Mouse (Mus musculus) megakaryocyte progenitor cell, adult 5-6 weeks (primary cell): ENCODE data around the gene Miox. TPM values are rescaled to one million over a fixed set of nuclear protein-coding genes. Genes with fewer than 3 reads are reported as not detected.

ENCODE experiments used
- ATAC-seq: replicated peaks from 2 replicates; pipeline ENCODE4 v1.8.0; 2016; ENCODE audit warnings: mild to moderate bottlenecking, moderate TSS enrichment, inconsistent platforms; ENCODE audit not compliant: poor library complexity
- total RNA-seq, 2 experiments: library from RNA; stranded (forward) in 1 of 2; stranded (reverse) in 1 of 2; fragments of 157-497, 149-512 nt in 1 of 2; fragments of 200-1000 nt in 1 of 2; gene quantifications; 2 replicates each; pipeline versions ENCODE4 v1.2.3 to v1.2.4; 2015 to 2017

Miox gene
- total RNA-seq (2015) (not detected in 2 replicates), total RNA-seq (2017) (not detected in 2 replicates)

- no peak for ATAC-seq
These were observed at the start of gene Miox for GRCm38 (mm10) chr15:89334271-89334670. Gene Miox (plus strand): TSS chr15:89334398.

DNA sequence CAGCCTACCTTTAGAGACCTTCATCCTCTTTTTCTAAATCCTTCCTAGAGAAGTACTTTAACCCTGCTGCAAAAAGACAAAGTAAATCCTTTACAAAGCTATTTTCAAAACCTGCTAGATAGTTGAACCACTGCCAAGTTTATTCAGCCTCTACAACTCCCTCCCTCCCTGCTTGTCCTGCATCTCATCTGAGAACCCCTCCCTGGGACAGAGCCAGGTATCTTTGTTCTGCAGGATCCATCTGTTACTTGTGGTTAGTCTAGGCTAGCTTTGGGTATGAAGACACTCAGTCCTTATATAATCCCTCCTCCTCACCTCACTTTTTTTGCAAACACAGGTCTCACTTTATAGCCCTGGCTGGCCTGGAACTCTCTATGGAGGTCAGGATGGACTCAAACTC, 49.2 kb upstream of the Miox start:
- ATAC-seq: peak; percentile 72

DNA sequence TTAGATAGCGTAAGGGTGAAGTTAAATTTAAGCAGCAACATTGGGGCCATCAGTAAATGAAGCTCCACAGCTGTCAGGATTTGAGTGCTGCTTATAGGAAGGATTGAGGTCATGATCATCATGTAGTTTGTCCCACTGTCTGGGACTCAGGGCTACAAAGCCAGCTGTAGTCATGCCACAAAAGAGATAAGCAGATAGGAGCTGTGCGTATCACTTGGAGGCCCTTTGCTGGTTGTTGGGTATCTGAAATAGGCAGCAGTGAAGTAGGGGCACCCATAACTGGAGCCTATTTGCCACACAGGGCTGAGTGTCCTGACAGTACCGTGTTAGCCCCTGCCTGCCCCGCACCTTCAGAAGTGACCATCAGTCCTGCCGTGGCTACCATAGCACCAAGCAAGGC, 48.7 kb upstream of the Miox start:
- peak; percentile 81 for ATAC-seq

GRCm38 (mm10) chr15:89286114-89286513, 48.1 kb upstream of the Miox start:
- ATAC-seq: peak; percentile 6; the same call in 1 of the 2 replicates

GRCm38 (mm10) chr15:89286582-89286981, 47.6 kb upstream of the Miox start:
- ATAC-seq: no peak

- ATAC-seq: no peak
These were observed 45.9 kb upstream of the Miox start for GRCm38 (mm10) chr15:89288227-89288767.

DNA sequence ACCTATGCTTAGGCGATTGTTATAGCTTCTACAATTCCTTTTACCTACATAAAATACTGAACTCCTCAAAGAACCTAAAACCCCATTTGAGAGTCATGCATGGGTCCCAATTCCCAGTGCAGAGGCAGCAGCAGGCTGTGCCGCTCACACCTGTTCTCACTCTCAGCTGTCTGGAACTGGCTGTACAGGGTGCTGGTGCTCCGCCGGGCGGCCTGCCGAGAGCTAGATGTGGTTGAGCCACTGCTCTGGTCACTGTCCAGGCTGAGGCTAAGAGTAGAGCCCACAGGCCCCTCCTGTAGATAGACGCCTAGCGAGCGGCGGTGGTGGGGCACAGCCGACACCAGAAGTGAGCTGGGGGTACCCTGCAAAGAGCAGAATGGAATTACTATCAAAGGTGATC, 44.7 kb upstream of the Miox start:
- ATAC-seq: no peak

DNA sequence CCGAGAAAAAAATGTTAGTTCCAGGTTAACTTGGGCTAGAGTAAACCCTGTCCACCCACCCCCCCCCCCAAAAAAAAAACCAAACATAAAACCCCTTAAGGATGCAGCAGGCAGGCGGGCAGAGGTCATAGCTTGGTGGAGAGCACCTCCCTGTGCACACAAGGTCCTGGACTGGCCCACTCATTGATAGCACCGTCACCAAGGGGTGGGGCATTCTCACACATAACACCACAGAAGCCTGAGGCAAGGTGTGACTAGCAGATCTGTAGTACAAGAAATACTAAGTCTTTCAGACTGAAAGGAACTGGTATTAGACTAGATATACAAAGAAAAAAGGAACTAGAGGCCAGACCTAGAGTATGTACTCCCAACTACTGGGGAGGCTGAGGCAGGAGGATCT, 42.7 kb upstream of the Miox start:
- peak; percentile 63 for ATAC-seq

DNA sequence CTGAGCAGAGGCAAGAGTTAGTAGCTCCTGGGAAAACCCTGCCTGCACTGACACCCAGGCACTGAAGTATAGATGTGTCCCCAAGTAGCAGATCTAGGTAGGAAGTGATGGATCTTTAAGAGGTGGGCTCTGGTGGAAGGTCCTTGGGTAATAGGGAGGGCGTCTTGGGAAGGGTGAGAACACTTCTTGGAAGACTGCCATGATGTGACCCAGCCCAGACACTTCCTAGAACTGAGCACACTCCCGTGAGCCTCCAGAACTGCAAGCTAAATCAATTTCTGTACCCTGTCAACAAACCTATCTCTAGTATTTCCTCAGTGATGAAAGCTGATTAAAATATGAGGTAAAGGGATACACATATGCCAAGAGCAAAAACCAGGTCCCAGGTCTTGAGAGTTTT, 41.4 kb upstream of the Miox start:
- no peak for ATAC-seq

GRCm38 (mm10) chr15:89293778-89294177, 40.4 kb upstream of the Miox start:
- ATAC-seq: no peak

DNA sequence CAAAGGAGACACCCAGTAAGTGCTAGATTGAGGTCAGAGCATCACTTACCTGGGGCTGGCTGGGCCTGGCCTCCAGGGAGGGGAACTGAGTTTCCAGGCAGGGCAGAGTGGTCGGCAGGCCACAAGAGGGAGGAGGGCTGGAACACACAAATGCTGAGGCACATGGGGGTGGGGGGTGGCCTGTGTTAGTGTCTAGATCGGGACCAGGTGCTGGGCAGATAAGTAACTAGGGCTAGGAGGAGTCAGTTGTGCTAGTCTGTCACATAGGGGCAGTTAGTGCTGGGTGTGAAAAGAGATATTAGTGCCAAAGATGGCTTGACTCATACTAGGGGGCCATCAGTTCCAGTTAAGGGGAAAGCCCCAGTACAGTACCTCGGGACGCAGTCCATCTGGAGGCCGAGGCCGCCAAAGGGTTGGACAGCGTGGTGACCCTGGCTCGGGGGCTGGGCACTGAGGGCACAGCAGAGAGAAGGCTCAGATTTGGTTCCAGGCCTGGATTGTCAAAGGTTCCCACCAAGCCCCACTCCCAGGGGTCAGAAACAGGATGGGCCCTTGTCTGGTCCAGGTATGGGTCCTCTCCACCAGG, 38.5 kb upstream of the Miox start:
- peak; percentile 62 for ATAC-seq

- ATAC-seq: no peak
These were observed 37.7 kb upstream of the Miox start for GRCm38 (mm10) chr15:89296465-89296864.

DNA sequence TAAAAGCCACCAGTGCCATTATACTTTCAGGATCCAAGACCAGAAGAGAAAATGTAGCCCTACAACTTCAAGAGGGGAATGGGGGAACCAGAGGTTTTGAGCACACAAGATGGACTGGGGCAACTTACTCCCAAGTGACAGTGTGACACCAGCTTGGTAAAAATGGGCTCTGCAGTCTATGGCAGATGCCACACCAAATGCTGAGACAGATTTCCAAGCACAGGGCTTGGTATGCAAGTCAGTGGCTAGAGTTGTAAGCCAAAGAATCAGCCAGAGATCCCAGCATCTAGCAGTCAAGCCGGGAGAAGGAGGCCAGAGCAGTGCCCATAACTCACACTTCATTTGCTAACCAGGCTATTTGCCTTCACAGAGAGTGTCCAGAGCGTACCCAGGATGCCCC, 36.5 kb upstream of the Miox start:
- no peak for ATAC-seq

GRCm38 (mm10) chr15:89300180-89300579, 34.0 kb upstream of the Miox start:
- ATAC-seq: no peak

GRCm38 (mm10) chr15:89300600-89300999, 33.6 kb upstream of the Miox start:
- ATAC-seq: no peak

GRCm38 (mm10) chr15:89305966-89306365, 28.2 kb upstream of the Miox start:
- ATAC-seq: no peak

DNA sequence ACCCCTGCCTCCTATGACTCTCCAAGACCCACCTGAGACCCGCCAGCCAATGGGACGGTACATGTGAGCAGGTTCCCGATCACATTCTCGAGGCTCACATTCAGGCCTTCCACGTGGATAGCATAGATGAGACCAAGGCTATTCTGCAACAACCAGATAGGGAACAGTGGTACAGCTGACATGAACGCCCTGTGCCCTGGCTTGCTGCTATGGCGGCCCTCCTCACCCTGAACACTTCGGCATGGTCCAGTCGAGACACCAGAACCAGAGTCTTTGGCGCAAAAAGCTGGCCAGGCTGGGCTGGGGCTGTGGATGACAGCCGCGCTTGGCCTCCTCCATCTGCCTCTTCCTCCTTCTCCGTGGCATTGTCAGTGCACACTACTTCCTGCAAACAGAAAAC, 26.7 kb upstream of the Miox start:
- no peak for ATAC-seq

DNA sequence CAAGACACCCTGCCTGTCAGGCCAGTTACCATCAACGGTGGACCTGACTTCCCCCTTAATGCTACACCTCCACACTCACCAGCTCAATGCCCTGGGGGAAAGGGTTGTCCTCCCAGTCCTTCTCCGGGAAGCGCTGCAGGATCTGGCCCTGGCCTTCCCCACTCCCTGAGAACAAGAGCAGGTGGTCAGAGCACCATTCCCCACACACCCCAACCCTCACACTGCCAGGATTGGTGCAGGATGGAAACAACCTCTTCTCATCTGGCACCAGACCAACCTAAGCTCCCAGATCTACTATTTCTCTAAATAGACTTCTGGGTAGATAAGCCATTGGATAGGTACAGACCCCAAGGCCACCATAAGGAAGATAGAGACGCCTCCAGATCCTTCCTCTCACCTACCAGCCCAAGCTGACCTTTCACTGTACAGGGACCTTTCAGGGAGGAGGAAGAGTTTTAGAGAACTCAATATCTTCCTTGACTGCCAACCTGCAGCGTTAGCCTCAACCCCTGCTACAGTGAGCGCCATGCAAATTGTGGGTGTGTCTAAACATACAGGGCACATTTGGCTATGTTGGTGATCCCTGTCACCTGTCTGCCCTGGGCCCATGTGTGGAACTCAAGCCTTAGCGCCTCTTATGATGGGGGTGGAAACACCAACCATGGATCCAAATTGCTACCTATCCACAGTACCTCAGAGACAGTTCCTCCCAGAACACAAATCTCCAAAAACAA, 25.6 kb upstream of the Miox start:
- ATAC-seq: no peak

DNA sequence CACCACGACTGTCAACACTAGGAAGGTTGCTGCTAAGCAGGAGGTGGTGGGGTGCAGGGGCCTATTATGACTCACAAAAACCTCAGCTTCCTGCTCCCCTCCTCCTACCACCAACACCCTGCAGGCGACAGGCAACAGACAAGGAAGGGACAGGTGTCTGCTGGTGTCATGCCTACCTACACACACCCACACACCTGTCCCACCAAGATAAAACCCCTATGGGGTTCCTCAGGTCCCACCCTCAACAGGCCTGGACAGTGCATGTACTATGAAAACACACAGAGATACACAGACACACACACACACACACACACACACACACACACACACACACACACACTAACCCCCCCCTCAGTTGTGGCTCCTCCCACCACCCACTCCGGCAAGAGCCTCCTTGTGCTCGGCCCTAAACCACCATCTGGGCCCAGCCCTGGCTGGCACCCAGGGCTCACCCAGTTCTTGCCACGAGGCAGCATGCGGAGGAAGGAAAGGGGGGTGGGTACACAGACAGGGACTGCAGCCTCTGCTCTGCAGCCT, 24.2 kb upstream of the Miox start:
- ATAC-seq: peak; percentile 64

- no peak for ATAC-seq
These were observed 20.8 kb upstream of the Miox start for GRCm38 (mm10) chr15:89313359-89313758.

GRCm38 (mm10) chr15:89314107-89314506, 20.1 kb upstream of the Miox start:
- no peak for ATAC-seq

GRCm38 (mm10) chr15:89314511-89315189, 19.5 kb upstream of the Miox start:
- ATAC-seq: no peak
